Mouse (Mus musculus) subcutaneous adipose tissue, adult 2 months (tissue): ENCODE measurements around the gene Vwce. TPM values are rescaled to one million over a fixed set of nuclear protein-coding genes. Genes with fewer than 3 reads are reported as not detected.

Experiments
- polyA plus RNA-seq: library from polyadenylated mRNA; depleted of rRNA; stranded (reverse); fragments of >200 nt; gene quantifications from 2 replicates; pipeline ENCODE4 v1.2.3, GENCODE M21; 2012; ENCODE audit warnings: low replicate concordance; rRNA removed

Vwce gene
- polyA plus RNA-seq = 0.14 and 0.50 TPM in 2 replicates

GRCm38 (mm10) chr19:10634106-10634871, at the start of gene Vwce:
Gene Vwce, plus strand, starts transcription at chr19:10634213.

GRCm38 (mm10) chr19:10605293-10605900, 28.6 kb upstream of the Vwce start, which contains the start of the genes Ddb1 and Tkfc:
Gene Ddb1, plus strand, starts transcription at chr19:10605327.
Gene Tkfc, minus strand, starts transcription at chr19:10605654.

GRCm38 (mm10) chr19:10677915-10678771, 44.1 kb downstream of the Vwce start, which contains the start of gene Pga5:
Gene Pga5, minus strand, starts transcription at chr19:10678071.

GRCm38 (mm10) chr19:10688537-10689352, 54.7 kb downstream of the Vwce start, which contains the start of gene Vps37c:
Gene Vps37c, plus strand, starts transcription at chr19:10688735.

Other genes with a start within 250 kb of the Vwce start
- 5.1 and 7.2 TPM in 2 replicates for gene Syt7, start 245.1 kb upstream of the Vwce start, polyA plus RNA-seq
- gene Lrrc10b, start 176.7 kb upstream of the Vwce start, polyA plus RNA-seq = 0.53 and 5.3 TPM in 2 replicates
- gene Ppp1r32, start 151.3 kb upstream of the Vwce start, polyA plus RNA-seq = 0.40 and 0.42 TPM in 2 replicates
- 32.8 and 58.4 TPM in 2 replicates for gene Cpsf7, start 108.9 kb upstream of the Vwce start, polyA plus RNA-seq
- 40.4 and 50.3 TPM in 2 replicates for gene Sdhaf2, start 108.1 kb upstream of the Vwce start, polyA plus RNA-seq
- 35.7 and 58.1 TPM in 2 replicates for gene Tmem216, start 78.0 kb upstream of the Vwce start, polyA plus RNA-seq
- 39.5 and 43.1 TPM in 2 replicates for gene Cyb561a3, start 57.0 kb upstream of the Vwce start, polyA plus RNA-seq
- 10.9 and 16.8 TPM in 2 replicates for gene Tmem138, start 56.9 kb upstream of the Vwce start, polyA plus RNA-seq
- 162 and 243 TPM in 2 replicates for gene Ddb1, start 28.9 kb upstream of the Vwce start, polyA plus RNA-seq
- gene Tkfc, start 28.6 kb upstream of the Vwce start, polyA plus RNA-seq = 18.6 and 21.7 TPM in 2 replicates
- gene Pga5, start 43.9 kb downstream of the Vwce start, polyA plus RNA-seq = 0.64 TPM in 1 of 2 replicates, not detected in the other
- gene Vps37c, start 54.5 kb downstream of the Vwce start, polyA plus RNA-seq = 26.3 and 34.3 TPM in 2 replicates
- gene Cd5, start 104.8 kb downstream of the Vwce start, polyA plus RNA-seq = 0.68 and 0.80 TPM in 2 replicates
- 0.24 and 1.0 TPM in 2 replicates for gene Cd6, start 195.8 kb downstream of the Vwce start, polyA plus RNA-seq
- 6.2 and 12.4 TPM in 2 replicates for gene Slc15a3, start 205.5 kb downstream of the Vwce start, polyA plus RNA-seq
- gene Tmem132a, start 235.7 kb downstream of the Vwce start, polyA plus RNA-seq = 20.4 and 60.0 TPM in 2 replicates
- gene Tmem109, start 247.8 kb downstream of the Vwce start, polyA plus RNA-seq = 204 and 245 TPM in 2 replicates